Mouse (Mus musculus): ENCODE results near the gene Gna12. TPM values are rescaled to one million over a fixed set of nuclear protein-coding genes. Genes with fewer than 3 reads are reported as not detected.

Gene Gna12
- polyA plus RNA-seq, 1 experiment from 2014 or later: 37.8 TPM

GRCm38 (mm10) chr5:140720773-140721172 lies 109.5 kb downstream of the Gna12 start:
- 76% methylated on average over 7 of the region's 7 CpGs for WGBS
- no peak for ATAC-seq
- no peaks in the 10 kb centered on the region for H3K27me3 ChIP-seq (replicated peaks)
- no peaks in the 10 kb centered on the region for H3K9me3 ChIP-seq
- H3K4me3 ChIP-seq (replicated peaks): no peak overlapping the region
- H3K9ac ChIP-seq: no peak overlapping the region
- peaks cover 29% of the 10 kb centered on the region for H3K36me3 ChIP-seq
- H3K4me2 ChIP-seq (replicated peaks): no peak overlapping the region
- H3K27ac ChIP-seq: no peak overlapping the region
- H3K4me1 ChIP-seq (replicated peaks): no peaks in the 10 kb centered on the region

GRCm38 (mm10) chr5:140711040-140711439 lies 119.2 kb downstream of the Gna12 start:
- Histone ChIP-seq H3K9me3 (no peaks in the 10 kb centered on the region), H3K4me2 (replicated peaks) (no peak overlapping the region), H3K36me3 (peaks cover 50% of the 10 kb centered on the region), H3K4me3 (replicated peaks) (no peak overlapping the region), H3K27me3 (replicated peaks) (no peaks in the 10 kb centered on the region), H3K9ac (no peak overlapping the region), H3K27ac (no peak overlapping the region), H3K4me1 (replicated peaks) (no peaks in the 10 kb centered on the region)
- no peak for ATAC-seq
- 88% methylated on average over 5 of the region's 5 CpGs for WGBS

- Histone ChIP-seq H3K4me1 (replicated peaks) (peaks cover 7% of the 10 kb centered on the region), H3K27me3 (replicated peaks) (no peaks in the 10 kb centered on the region), H3K36me3 (peaks cover 46% of the 10 kb centered on the region), H3K9ac (no peak overlapping the region), H3K9me3 (no peaks in the 10 kb centered on the region), H3K4me3 (replicated peaks) (no peak overlapping the region), H3K27ac (no peak overlapping the region), H3K4me2 (replicated peaks) (no peak overlapping the region)
- 87% methylated on average over 6 of the region's 6 CpGs for WGBS
- no peak for ATAC-seq
Observed at GRCm38 (mm10) chr5:140710315-140710714, 119.9 kb downstream of the Gna12 start.

Other genes starting within 250 kb of the Gna12 start
- 14.8 and 16.0 TPM in 2 replicates for gene Lfng, start 223.1 kb downstream of the Gna12 start, polyA plus RNA-seq (2015; fragmentation: Nextera tagmentation; extraction: Ambion mirVana)
- 34.5 and 34.7 TPM in 2 replicates for gene Ttyh3, start 181.4 kb downstream of the Gna12 start, polyA plus RNA-seq (2015; fragmentation: Nextera tagmentation; extraction: Ambion mirVana)
- gene Iqce, start 128.1 kb downstream of the Gna12 start, polyA plus RNA-seq (2015; fragmentation: Nextera tagmentation; extraction: Ambion mirVana): 18.8 and 19.4 TPM in 2 replicates
- 18.9 and 20.3 TPM in 2 replicates for gene Brat1, start 125.4 kb downstream of the Gna12 start, polyA plus RNA-seq (2015; fragmentation: Nextera tagmentation; extraction: Ambion mirVana)
- 1.1 TPM in 2 replicates for gene Amz1, start 106.3 kb downstream of the Gna12 start, polyA plus RNA-seq (2015; fragmentation: Nextera tagmentation; extraction: Ambion mirVana)
- 0.65 and 0.77 TPM in 2 replicates for gene Card11, start 170.2 kb upstream of the Gna12 start, polyA plus RNA-seq (2015; fragmentation: Nextera tagmentation; extraction: Ambion mirVana)

Measured in intestine, embryonic 15.5 days (tissue).